Mouse (Mus musculus): Measurements from ENCODE around the gene Ifi213.
"Not testable (repeated sequence)": the region's sequence is repeated elsewhere in the genome, so short reads cannot be mapped to it uniquely, and the experiment has no call there.

DNA sequence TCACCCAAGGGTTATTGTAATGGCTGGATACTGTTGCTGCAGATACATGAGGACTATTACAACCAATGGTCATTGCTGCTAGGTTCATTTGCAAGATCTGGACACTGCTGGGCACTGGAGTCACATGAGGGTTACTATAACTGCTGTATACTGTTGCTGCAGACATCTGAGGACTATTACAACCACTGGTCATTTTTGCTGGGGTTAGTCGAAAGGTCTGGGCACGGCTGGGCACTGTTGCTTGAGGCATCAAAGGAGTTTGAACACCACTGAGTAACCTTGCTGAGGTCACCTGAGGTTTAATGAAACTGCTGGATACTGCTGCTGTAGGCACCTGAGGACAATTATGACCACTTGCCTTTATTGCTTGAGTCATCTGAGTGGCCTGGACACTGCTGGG, 9.4 kb downstream of the Ifi213 start:
- TF ChIP-seq POLR2A (IDR thresholded peaks at IDR 0.05; ENCODE audit: low read depth, low read length); CTCF (IDR thresholded peaks at IDR 0.05; ENCODE audit: extremely low read depth, insufficient read length, insufficient replicate concordance, low read depth, low read length): not testable (repeated sequence)

Data from small intestine, adult 2 months (tissue).